In the genomic region with DNA sequence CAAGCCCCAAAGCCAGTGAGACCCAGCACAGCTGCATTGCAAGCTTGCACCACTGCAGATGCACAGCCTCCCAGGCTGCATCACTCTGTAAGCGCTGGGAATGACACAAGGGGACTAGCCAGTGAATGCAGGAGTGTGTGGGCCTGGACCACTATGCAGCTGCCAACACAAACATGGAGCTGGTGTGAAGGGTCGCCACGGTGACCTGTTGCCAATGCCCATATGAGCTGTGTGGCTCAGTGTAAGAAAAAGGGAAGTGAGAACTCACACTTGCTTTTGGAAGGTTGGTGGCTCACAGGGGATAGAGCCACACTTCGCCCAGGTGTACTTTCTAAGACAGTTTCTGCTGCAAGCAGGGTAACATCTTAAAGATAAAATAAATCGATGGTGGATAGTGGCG, we compare ENCODE assay signal across 15 mouse cellular contexts.
DNase-seq lines count a peak whose midpoint lies in the region; ATAC-seq and TF ChIP-seq lines count a peak whose summit lies in the region.
"Had no signal": no experiment of that assay in that cellular context is flagged by ENCODE, and none has a peak within 500 bp of the region (broad histone marks: within the 10 kb centered on the region; RNA-seq: fewer than 3 reads in every experiment).

No protein-coding gene starts in this region.

- no peak for TF ChIP-seq EP300 in liver, postnatal 0 days (IDR thresholded peaks at IDR 0.05; ENCODE audit: low read depth)

- peaks cover 37% of the 10 kb centered on the region for H3K36me3 ChIP-seq in heart, embryonic 12.5 days
- H3K36me3 ChIP-seq in heart, embryonic 11.5 days (ENCODE audit: control insufficient read depth, insufficient read depth, low read length) = no peaks in the 10 kb centered on the region; the same call in 1 of the 2 replicates
- H3K36me3 ChIP-seq in midbrain, embryonic 10.5 days = peaks cover 59% of the 10 kb centered on the region
- no peaks in the 10 kb centered on the region for H3K36me3 ChIP-seq in midbrain, postnatal 0 days (ENCODE audit: insufficient read depth, low read length)
- H3K36me3 ChIP-seq in embryonic facial prominence, embryonic 13.5 days = peaks cover 49% of the 10 kb centered on the region
- peaks cover 16% of the 10 kb centered on the region for H3K36me3 ChIP-seq in liver, postnatal 0 days (replicated peaks; ENCODE audit: insufficient read depth, low read length)

- no peak overlapping the region for H3K4me3 ChIP-seq in heart, embryonic 12.5 days
- H3K4me3 ChIP-seq in heart, embryonic 11.5 days (ENCODE audit: low read depth, low read length) = no peak overlapping the region
- H3K4me3 ChIP-seq in midbrain, embryonic 10.5 days = no peak overlapping the region
- H3K4me3 ChIP-seq in midbrain, postnatal 0 days (ENCODE audit: low read depth, low read length) = no peak overlapping the region
- no peak overlapping the region for H3K4me3 ChIP-seq in embryonic facial prominence, embryonic 13.5 days
- H3K4me3 ChIP-seq in liver, postnatal 0 days (ENCODE audit: low read depth, low read length) = no peak overlapping the region
- H3K4me3 ChIP-seq: stomach, embryonic 15.5 days had no signal

- no peak for ATAC-seq in heart, embryonic 12.5 days (ENCODE audit: insufficient number of reproducible peaks, low FRiP score)
- ATAC-seq in heart, embryonic 11.5 days (replicated peaks; ENCODE audit: insufficient number of reproducible peaks, low FRiP score, low TSS enrichment) = no peak
- no peak for ATAC-seq in midbrain, postnatal 0 days (ENCODE audit: low FRiP score)
- ATAC-seq in embryonic facial prominence, embryonic 13.5 days (ENCODE audit: insufficient number of reproducible peaks, insufficient read depth, low FRiP score, low TSS enrichment, low read depth) = no peak
- peak; percentile 51; the same call in 1 of the 2 replicates for ATAC-seq in neutrophil, adult 5-6 weeks (ENCODE audit: extremely low read depth, insufficient number of reproducible peaks, low FRiP score, poor library complexity, severe bottlenecking)
- ATAC-seq in liver, postnatal 0 days = no peak
- ATAC-seq: forebrain, postnatal 0 days; hindbrain, embryonic 16.5 days had no signal

- no peak for TF ChIP-seq CTCF in midbrain, postnatal 0 days (IDR thresholded peaks at IDR 0.05)
- no peak for TF ChIP-seq CTCF in liver, postnatal 0 days (IDR thresholded peaks at IDR 0.05; ENCODE audit: low read depth)

- H3K4me2 ChIP-seq in heart, embryonic 12.5 days = no peak overlapping the region
- H3K4me2 ChIP-seq in heart, embryonic 11.5 days = no peak overlapping the region
- H3K4me2 ChIP-seq in midbrain, postnatal 0 days (ENCODE audit: low read depth, low read length, poor library complexity, severe bottlenecking) = no peak overlapping the region
- H3K4me2 ChIP-seq in embryonic facial prominence, embryonic 13.5 days = no peak overlapping the region
- no peak overlapping the region for H3K4me2 ChIP-seq in liver, postnatal 0 days (ENCODE audit: low read depth, low read length)
- H3K4me2 ChIP-seq: stomach, embryonic 15.5 days had no signal

- H3K4me1 ChIP-seq in heart, embryonic 12.5 days (replicated peaks) = peaks cover 95% of the 10 kb centered on the region
- peaks cover 80% of the 10 kb centered on the region for H3K4me1 ChIP-seq in heart, embryonic 11.5 days (ENCODE audit: control insufficient read depth, insufficient read depth, low read length)
- H3K4me1 ChIP-seq in midbrain, embryonic 10.5 days = peaks cover 92% of the 10 kb centered on the region
- H3K4me1 ChIP-seq in midbrain, postnatal 0 days (ENCODE audit: insufficient read depth, low read length) = peaks cover 28% of the 10 kb centered on the region
- peaks cover 88% of the 10 kb centered on the region for H3K4me1 ChIP-seq in embryonic facial prominence, embryonic 13.5 days
- H3K4me1 ChIP-seq in liver, postnatal 0 days (ENCODE audit: insufficient read depth) = peaks cover 51% of the 10 kb centered on the region

- no peaks in the 10 kb centered on the region for H3K9me3 ChIP-seq in heart, embryonic 12.5 days (replicated peaks)
- no peaks in the 10 kb centered on the region for H3K9me3 ChIP-seq in heart, embryonic 11.5 days (replicated peaks; ENCODE audit: control insufficient read depth, low read length)
- H3K9me3 ChIP-seq in midbrain, embryonic 10.5 days (replicated peaks) = no peaks in the 10 kb centered on the region
- no peaks in the 10 kb centered on the region for H3K9me3 ChIP-seq in midbrain, postnatal 0 days (ENCODE audit: low read length)
- no peaks in the 10 kb centered on the region for H3K9me3 ChIP-seq in embryonic facial prominence, embryonic 13.5 days
- H3K9me3 ChIP-seq in liver, postnatal 0 days (ENCODE audit: low read length) = no peaks in the 10 kb centered on the region
- H3K9me3 ChIP-seq: stomach, embryonic 15.5 days had no signal

- no peaks in the 10 kb centered on the region for H3K27me3 ChIP-seq in heart, embryonic 12.5 days (replicated peaks)
- no peaks in the 10 kb centered on the region for H3K27me3 ChIP-seq in heart, embryonic 11.5 days (ENCODE audit: control insufficient read depth, insufficient read depth, low read length)
- no peaks in the 10 kb centered on the region for H3K27me3 ChIP-seq in midbrain, embryonic 10.5 days (ENCODE audit: low read depth, poor library complexity, severe bottlenecking)
- no peaks in the 10 kb centered on the region for H3K27me3 ChIP-seq in midbrain, postnatal 0 days (ENCODE audit: insufficient read depth, low read length)
- no peaks in the 10 kb centered on the region for H3K27me3 ChIP-seq in embryonic facial prominence, embryonic 13.5 days
- H3K27me3 ChIP-seq in liver, postnatal 0 days (ENCODE audit: insufficient read depth, low read length) = no peaks in the 10 kb centered on the region
- H3K27me3 ChIP-seq: stomach, embryonic 15.5 days had no signal

- DNase-seq in midbrain, embryonic 10.5 days (ENCODE audit: low spot score) = no peak
- DNase-seq in midbrain, postnatal 0 days (ENCODE audit: low spot score) = no peak
- DNase-seq in urinary bladder, adult 2 months (ENCODE audit: low spot score) = no peak
- no peak for DNase-seq in liver, postnatal 0 days
- DNase-seq: adrenal gland, postnatal 10 days; cerebellum, postnatal 25 days; forebrain, postnatal 0 days; kidney, postnatal 10 days; thymus, postnatal 25 days had no signal

- no peak overlapping the region for H3K9ac ChIP-seq in heart, embryonic 12.5 days
- H3K9ac ChIP-seq in heart, embryonic 11.5 days (ENCODE audit: low read depth, low read length) = no peak overlapping the region
- no peak overlapping the region for H3K9ac ChIP-seq in midbrain, postnatal 0 days (replicated peaks; ENCODE audit: low read length, poor library complexity, severe bottlenecking)
- no peak overlapping the region for H3K9ac ChIP-seq in embryonic facial prominence, embryonic 13.5 days
- H3K9ac ChIP-seq in liver, postnatal 0 days (replicated peaks) = no peak overlapping the region
- H3K9ac ChIP-seq: forebrain, postnatal 0 days; stomach, embryonic 15.5 days had no signal

- peak overlapping the region; percentile 18; the same call in 1 of the 2 replicates for H3K27ac ChIP-seq in heart, embryonic 12.5 days (ENCODE audit: poor library complexity, severe bottlenecking)
- no peak overlapping the region for H3K27ac ChIP-seq in heart, embryonic 11.5 days (ENCODE audit: low read depth, low read length)
- peak overlapping the region; percentile 60 for H3K27ac ChIP-seq in midbrain, embryonic 10.5 days (replicated peaks)
- H3K27ac ChIP-seq in midbrain, postnatal 0 days (ENCODE audit: low read depth, low read length) = no peak overlapping the region
- peak overlapping the region; percentile 33; the same call in 1 of the 2 replicates for H3K27ac ChIP-seq in embryonic facial prominence, embryonic 13.5 days
- no peak overlapping the region for H3K27ac ChIP-seq in liver, postnatal 0 days (ENCODE audit: low read depth)

- WGBS in heart, embryonic 12.5 days = 82% methylated on average over 6 of the region's 6 CpGs
- WGBS in heart, embryonic 11.5 days (ENCODE audit: insufficient replicate concordance) = 84% methylated on average over 6 of the region's 6 CpGs
- 93% methylated on average over 6 of the region's 6 CpGs for WGBS in midbrain, embryonic 10.5 days
- WGBS in midbrain, postnatal 0 days = 89% methylated on average over 6 of the region's 6 CpGs
- 92% methylated on average over 6 of the region's 6 CpGs for WGBS in embryonic facial prominence, embryonic 13.5 days
- 66% methylated on average over 6 of the region's 6 CpGs for WGBS in liver, postnatal 0 days (ENCODE audit: insufficient replicate concordance)

Comparison
In these comparisons a context has a peak if more than half of its experiments do, and no peak if none do; other contexts are left out.
1. H3K27ac ChIP-seq: peak in heart, embryonic 12.5 days (single experiment), midbrain, embryonic 10.5 days (single experiment) and embryonic facial prominence, embryonic 13.5 days (single experiment); none in heart, embryonic 11.5 days (single experiment), midbrain, postnatal 0 days (single experiment) and liver, postnatal 0 days (single experiment).